8 mouse cellular contexts compared by ENCODE assay signal in genomic region chr10:117718161-117719119, GRCm38 (mm10). TPM values are rescaled to one million over a fixed set of nuclear protein-coding genes. Genes with fewer than 3 reads are reported as not detected.
A peak's percentile ranks its signal among the peaks of the same experiment; 100 is the strongest.
DNase-seq lines count a peak whose midpoint lies in the region; TF ChIP-seq lines count a peak whose summit lies in the region.

No protein-coding gene starts in this region.

- no peaks in the 10 kb centered on the region for H3K36me3 ChIP-seq in CH12.LX (replicated peaks in 1 of 2; ENCODE audit: control insufficient read depth in 1 of 2, insufficient read depth in 1 of 2, low read length in 1 of 2)
- no peaks in the 10 kb centered on the region for H3K36me3 ChIP-seq in embryonic facial prominence, embryonic 10.5 days (replicated peaks)
- no peaks in the 10 kb centered on the region for H3K36me3 ChIP-seq in myocyte (ENCODE audit: control insufficient read depth, insufficient read depth)

- no peak for TF ChIP-seq EP300 in CH12.LX (IDR thresholded peaks at IDR 0.05; ENCODE audit: low read length)

- peak overlapping the region; percentile 63 for H3K9ac ChIP-seq in CH12.LX (ENCODE audit: insufficient read depth, low read depth)

- no peak for TF ChIP-seq RAD21 in CH12.LX (IDR thresholded peaks at IDR 0.05; ENCODE audit: low read depth, low read length)

- peak overlapping the region in 1 of 3 experiments; percentile 44 for H3K4me3 ChIP-seq in CH12.LX (replicated peaks in 1 of 3; ENCODE audit: low read depth in 2 of 3, low read length in 2 of 3, poor library complexity in 1 of 3)
- H3K4me3 ChIP-seq in embryonic facial prominence, embryonic 10.5 days = no peak overlapping the region
- H3K4me3 ChIP-seq in myocyte = no peak overlapping the region

- peak overlapping the region; percentile 96 for H3K27ac ChIP-seq in CH12.LX (ENCODE audit: insufficient read depth, low read depth)
- peak overlapping the region; percentile 1 for H3K27ac ChIP-seq in embryonic facial prominence, embryonic 10.5 days (replicated peaks)

- TF ChIP-seq POLR2A in CH12.LX (IDR thresholded peaks at IDR 0.05; ENCODE audit: low read depth, low read length) (no peak), myocyte (IDR thresholded peaks at IDR 0.05; ENCODE audit: insufficient read length, low read depth) (no peak)

- H3K79me2 ChIP-seq in CH12.LX (replicated peaks; ENCODE audit: control insufficient read depth, extremely low read depth, insufficient read depth, poor library complexity, severe bottlenecking) (no peaks in the 10 kb centered on the region), myocyte (ENCODE audit: control insufficient read depth, insufficient read depth) (no peaks in the 10 kb centered on the region)

- in situ Hi-C loops in CH12.LX (cut with MboI; ENCODE audit: low pct_ligation_motif_present, low pct_unique_long_range_greater_than_20kb, low sequenced_read_pairs) = no loop called here

- dilution Hi-C loops in CH12.LX (cut with MboI; ENCODE audit: extremely low pct_ligation_motif_present, extremely low pct_unique_long_range_greater_than_20kb, low sequenced_read_pairs) = no loop called here

- H3K4me1 ChIP-seq in CH12.LX (ENCODE audit: control insufficient read depth in 1 of 2, insufficient read depth in 2 of 2) = peaks cover 15 to 66% of the 10 kb centered on the region in 2 experiments
- H3K4me1 ChIP-seq in embryonic facial prominence, embryonic 10.5 days = peaks cover 16% of the 10 kb centered on the region

- H3K4me2 ChIP-seq in CH12.LX (ENCODE audit: insufficient read depth, low read depth, poor library complexity, severe bottlenecking) = peak overlapping the region; percentile 53
- H3K4me2 ChIP-seq in myocyte (ENCODE audit: low read depth) = peak overlapping the region; percentile 69

- no peak overlapping the region for H3ac ChIP-seq in myocyte (ENCODE audit: control insufficient read depth, insufficient read length)

- H3K27me3 ChIP-seq in CH12.LX (replicated peaks) = no peaks in the 10 kb centered on the region
- H3K27me3 ChIP-seq in embryonic facial prominence, embryonic 10.5 days (replicated peaks; ENCODE audit: low read depth, poor library complexity, severe bottlenecking) = no peaks in the 10 kb centered on the region
- no peaks in the 10 kb centered on the region for H3K27me3 ChIP-seq in myocyte (ENCODE audit: control insufficient read depth, insufficient read depth, insufficient read length)

- no peak for TF ChIP-seq CTCF in CH12.LX (conservative IDR thresholded peaks at IDR 0.05 in 1 of 2, IDR thresholded peaks at IDR 0.05 in 1 of 2; ENCODE audit: low read depth in 2 of 2, low read length in 2 of 2)

- H3K9me3 ChIP-seq in CH12.LX (replicated peaks; ENCODE audit: low read length) = no peaks in the 10 kb centered on the region
- H3K9me3 ChIP-seq in embryonic facial prominence, embryonic 10.5 days = no peaks in the 10 kb centered on the region

- WGBS in embryonic facial prominence, embryonic 10.5 days = 67% methylated on average over 19 of the region's 19 CpGs

- DNase-seq in gastrocnemius, adult 18-20 months (ENCODE audit: low spot score) = peak; percentile 27
- no peak for DNase-seq in gastrocnemius, adult 8-10 months (ENCODE audit: low spot score in 2 of 2)
- DNase-seq in CH12.LX (ENCODE audit: extremely low read depth) = no peak
- no peak for DNase-seq in embryonic facial prominence, embryonic 10.5 days (ENCODE audit: low spot score)
- DNase-seq in kidney, postnatal 10 days = peak; percentile 77
- DNase-seq in embryo, embryonic 9.5 days (ENCODE audit: extremely low spot score) = no peak
- DNase-seq in retina, embryonic 14.5 days (ENCODE audit: low spot score) = no peak

TF ChIP-seq in CH12.LX, 34 proteins besides CTCF, POLR2A, EP300 and RAD21:
- TF ChIP-seq BHLHE40 (IDR thresholded peaks at IDR 0.05; ENCODE audit: low read depth, low read length) (no peak), MAX (IDR thresholded peaks at IDR 0.05; ENCODE audit: low read length) (0 out of 2 replicates have a peak, but pooled peaks have one; percentile 11), MXI1 (IDR thresholded peaks at IDR 0.05; ENCODE audit: low read depth, low read length) (0 out of 2 replicates have a peak, but pooled peaks have one; percentile 9), TBP (conservative IDR thresholded peaks at IDR 0.05; ENCODE audit: low read depth, low read length) (no peak), E2F4 (IDR thresholded peaks at IDR 0.05; ENCODE audit: insufficient replicate concordance, low read depth, low read length) (no peak), JUND (conservative IDR thresholded peaks at IDR 0.05; ENCODE audit: low read depth, low read length) (no peak)

TF ChIP-seq in myocyte, 11 proteins besides CTCF, POLR2A, EP300 and RAD21:
- TF ChIP-seq REST (IDR thresholded peaks at IDR 0.05; ENCODE audit: insufficient read depth, insufficient read length) (no peak), MYOG (IDR thresholded peaks at IDR 0.05; ENCODE audit: control insufficient read depth in 1 of 3, insufficient read depth in 1 of 3, insufficient read length in 2 of 3, low read depth in 2 of 3) (no peak), E2F4 (IDR thresholded peaks at IDR 0.05; ENCODE audit: insufficient read depth) (no peak), MYOD1 (IDR thresholded peaks at IDR 0.05; ENCODE audit: control insufficient read depth in 1 of 3, insufficient read length in 2 of 3, low read depth in 2 of 3) (no peak), USF1 (IDR thresholded peaks at IDR 0.05; ENCODE audit: low read depth) (no peak), TCF3 (IDR thresholded peaks at IDR 0.05; ENCODE audit: insufficient read length, low read depth) (no peak), POLR2AphosphoS2 (IDR thresholded peaks at IDR 0.05; ENCODE audit: insufficient read length, low read depth) (no peak)
TF ChIP-seq in myocyte: peak in this region for 0.

RNA-seq across cellular contexts. Expression of gene Mdm2, which starts 7.9 kb away (rescaled TPM):
- total RNA-seq in gastrocnemius, adult 18-20 months (2021) = 10 to 100 TPM; 45.7 to 50.2 TPM
- total RNA-seq in gastrocnemius, adult 8-10 months (2022) = 10 to 100 TPM; 44.3 to 55.1 (median 51.2) TPM
- total RNA-seq in CH12.LX (2012; rRNA removed) = 136 and 166 TPM in 2 replicates
- 104 and 112 TPM in 2 replicates for total RNA-seq in CH12.LX (2014; rRNA removed)
- 74.9 and 79.8 TPM in 2 replicates for polyA plus RNA-seq in CH12.LX (2012; ENCODE audit: insufficient read length, low read depth)
- polyA plus RNA-seq in embryonic facial prominence, embryonic 10.5 days (2016; fragmentation: Nextera tagmentation; extraction: Ambion mirVana) = 58.9 and 64.4 TPM in 2 replicates
- 23.2 TPM for polyA plus RNA-seq in myocyte (2012; fragmentation: generic; extraction: Trizol)

RNA-seq across cellular contexts. Expression of gene Slc35e3, which starts 27.7 kb away (rescaled TPM):
- total RNA-seq in gastrocnemius, adult 18-20 months (2021) = 1 to 10 TPM; 3.7 to 5.0 TPM
- 1 to 10 TPM; 4.1 to 4.7 (median 4.4) TPM for total RNA-seq in gastrocnemius, adult 8-10 months (2022)
- total RNA-seq in CH12.LX (2012; rRNA removed) = 5.0 and 6.4 TPM in 2 replicates
- 1.4 and 2.2 TPM in 2 replicates for total RNA-seq in CH12.LX (2014; rRNA removed)
- polyA plus RNA-seq in CH12.LX (2012; ENCODE audit: insufficient read length, low read depth) = 9.7 and 9.8 TPM in 2 replicates
- 20.2 and 24.7 TPM in 2 replicates for polyA plus RNA-seq in embryonic facial prominence, embryonic 10.5 days (2016; fragmentation: Nextera tagmentation; extraction: Ambion mirVana)
- 9.2 TPM for polyA plus RNA-seq in myocyte (2012; fragmentation: generic; extraction: Trizol)

Comparison
In these comparisons a context has a peak if more than half of its experiments do, and no peak if none do; other contexts are left out.
1. DNase-seq: peak in gastrocnemius, adult 18-20 months (single experiment) and kidney, postnatal 10 days (single experiment); none in gastrocnemius, adult 8-10 months (0 of 2), CH12.LX (single experiment), embryonic facial prominence, embryonic 10.5 days (single experiment), embryo, embryonic 9.5 days (single experiment) and retina, embryonic 14.5 days (single experiment).